Mouse (Mus musculus) testis, adult 2 months (tissue): ENCODE data around the gene Msh4. TPM values are rescaled to one million over a fixed set of nuclear protein-coding genes. Genes with fewer than 3 reads are reported as not detected.
"Not testable (repeated sequence)": the region's sequence is repeated elsewhere in the genome, so short reads cannot be mapped to it uniquely, and the experiment has no call there.

Experiments used
- H3K27ac ChIP-seq: fragments of 200-500 bp; 2 replicates; pipeline ENCODE4 v1.5.1; 2012; ENCODE audit warnings: low read depth, low read length; ENCODE audit not compliant: control insufficient read depth, insufficient read depth
- H3K27me3 ChIP-seq: fragments of 200-500 bp; 2 replicates; pipeline ENCODE4 v1.6.1; 2012; ENCODE audit warnings: mild to moderate bottlenecking, low read length, moderate library complexity; ENCODE audit not compliant: control insufficient read depth, insufficient read depth
- H3K36me3 ChIP-seq: fragments of 200-500 bp; 2 replicates; pipeline ENCODE4 v1.6.1; 2012; ENCODE audit warnings: mild to moderate bottlenecking, low read length; ENCODE audit not compliant: control insufficient read depth, insufficient read depth
- H3K4me1 ChIP-seq: fragments of 200-500 bp; 2 replicates; pipeline ENCODE4 v1.6.1; 2012; ENCODE audit warnings: low read length; ENCODE audit not compliant: control insufficient read depth, insufficient read depth
- H3K4me3 ChIP-seq: fragments of 200-500 bp; 2 replicates; pipeline ENCODE4 v1.5.1; 2012; ENCODE audit warnings: low read depth, mild to moderate bottlenecking, low read length, moderate library complexity, mixed read lengths; ENCODE audit not compliant: control insufficient read depth
- CTCF ChIP-seq: fragments of 200-500 bp; IDR thresholded peaks from 2 replicates; pipeline ENCODE4 v1.5.1; 2012; ENCODE audit warnings: low read depth, mild to moderate bottlenecking, inconsistent platforms, low read length, moderate library complexity; ENCODE audit not compliant: control insufficient read depth, insufficient read depth, insufficient replicate concordance
- POLR2A ChIP-seq: fragments of 200-500 bp; IDR thresholded peaks from 2 replicates; pipeline ENCODE4 v1.6.1; 2012; ENCODE audit warnings: low read depth, mild to moderate bottlenecking, inconsistent platforms, low read length, moderate library complexity; ENCODE audit not compliant: control insufficient read depth
- polyA plus RNA-seq: library from polyadenylated mRNA; depleted of rRNA; stranded (reverse); fragments of >200 nt; gene quantifications from 2 replicates; pipeline ENCODE4 v1.2.3, GENCODE M21; 2012

Msh4 gene
- polyA plus RNA-seq, 1 experiment = 14.6 TPM

DNA sequence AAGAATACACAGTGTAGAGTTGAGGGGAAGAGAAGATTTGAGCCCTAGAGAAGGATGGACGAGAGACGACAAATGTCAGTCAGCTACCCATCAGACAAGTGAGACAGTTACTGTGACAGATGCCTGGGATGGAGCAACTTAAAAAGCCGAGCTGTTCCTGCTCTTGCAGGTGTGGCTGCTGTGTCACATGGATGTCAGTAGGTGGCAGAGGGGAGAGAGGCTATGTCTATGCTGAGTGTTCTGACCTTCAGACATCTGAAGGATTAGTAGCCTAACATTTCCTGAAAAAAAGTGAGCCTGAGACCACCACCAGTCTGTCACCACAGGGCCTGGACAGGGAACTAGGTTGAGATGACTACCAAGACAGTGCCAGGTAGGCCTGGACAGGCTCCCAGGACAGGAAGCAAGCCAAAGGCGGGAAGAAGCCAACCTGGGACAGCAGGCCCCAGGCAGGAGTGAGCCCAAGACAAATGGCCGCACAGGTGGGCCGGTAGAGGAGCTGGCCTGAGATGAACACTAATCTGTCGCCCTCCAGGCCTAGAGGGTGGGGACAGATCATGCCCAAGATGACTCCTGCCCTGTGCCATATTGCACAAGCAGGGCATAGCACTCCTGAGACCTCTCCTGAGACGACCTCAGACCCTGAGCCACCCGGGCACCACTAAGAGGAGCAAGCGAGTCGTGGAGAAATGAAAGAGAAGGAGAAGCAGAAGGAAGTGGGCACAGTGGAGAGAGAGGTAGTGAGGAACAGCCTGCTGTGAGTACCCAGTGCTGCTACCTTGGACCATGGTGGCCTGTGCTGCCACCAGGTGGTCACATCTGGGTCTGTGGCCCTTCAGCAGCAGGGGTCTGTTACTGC lies 74.7 kb downstream of the Msh4 start:
- no peaks in the 10 kb centered on the region for H3K27me3 ChIP-seq
- no peaks in the 10 kb centered on the region for H3K36me3 ChIP-seq
- no peak for TF ChIP-seq POLR2A
- TF ChIP-seq CTCF = peak; percentile 31; the same call in 1 of the 2 replicates
- no peak overlapping the region for H3K27ac ChIP-seq
- H3K4me1 ChIP-seq = no peaks in the 10 kb centered on the region
- no peak overlapping the region for H3K4me3 ChIP-seq

DNA sequence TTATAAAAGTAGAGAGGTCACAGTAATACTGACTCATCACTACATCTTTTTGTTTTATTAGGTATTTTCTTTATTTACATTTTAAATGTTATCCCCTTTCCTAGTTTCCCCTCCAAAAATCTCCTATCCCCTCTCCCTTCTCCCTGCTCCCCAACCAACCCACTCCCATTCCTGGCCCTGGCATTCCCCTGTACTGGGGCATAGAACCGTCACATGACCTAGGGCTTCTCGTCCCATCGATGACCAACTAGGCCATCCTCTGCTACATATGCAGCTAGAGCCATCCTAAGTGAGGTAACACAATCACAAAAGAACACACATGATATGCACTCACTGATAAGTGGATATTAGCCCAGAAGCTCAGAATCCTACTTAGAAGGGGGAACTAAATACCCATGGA lies 76.2 kb downstream of the Msh4 start:
- not testable (repeated sequence) for H3K27me3 ChIP-seq, H3K36me3 ChIP-seq, H3K4me1 ChIP-seq, H3K27ac ChIP-seq, H3K4me3 ChIP-seq

DNA sequence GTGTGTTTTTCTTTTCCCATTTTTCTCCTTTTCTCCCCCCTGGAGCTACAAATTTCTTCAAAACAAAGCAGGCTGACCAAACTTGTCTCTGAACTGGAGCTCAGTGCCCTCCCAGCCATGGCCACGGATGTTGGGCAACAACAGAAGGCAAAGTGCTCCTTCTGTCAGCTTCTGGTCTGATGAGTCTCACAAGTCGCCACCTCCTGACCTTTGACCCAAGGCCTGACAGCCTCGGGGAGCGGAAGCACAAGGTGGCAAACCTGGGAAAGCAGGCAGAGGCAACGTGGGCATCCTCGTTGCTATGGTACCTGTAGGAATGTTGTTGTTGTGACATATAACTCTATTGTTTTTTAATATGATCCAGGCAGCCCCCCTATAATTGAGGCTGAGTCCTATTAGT lies 79.3 kb downstream of the Msh4 start:
- H3K4me1 ChIP-seq = no peaks in the 10 kb centered on the region
- no peaks in the 10 kb centered on the region for H3K36me3 ChIP-seq
- TF ChIP-seq CTCF (no peak), POLR2A (no peak)
- H3K4me3 ChIP-seq = no peak overlapping the region
- H3K27me3 ChIP-seq = no peaks in the 10 kb centered on the region
- H3K27ac ChIP-seq = no peak overlapping the region

DNA sequence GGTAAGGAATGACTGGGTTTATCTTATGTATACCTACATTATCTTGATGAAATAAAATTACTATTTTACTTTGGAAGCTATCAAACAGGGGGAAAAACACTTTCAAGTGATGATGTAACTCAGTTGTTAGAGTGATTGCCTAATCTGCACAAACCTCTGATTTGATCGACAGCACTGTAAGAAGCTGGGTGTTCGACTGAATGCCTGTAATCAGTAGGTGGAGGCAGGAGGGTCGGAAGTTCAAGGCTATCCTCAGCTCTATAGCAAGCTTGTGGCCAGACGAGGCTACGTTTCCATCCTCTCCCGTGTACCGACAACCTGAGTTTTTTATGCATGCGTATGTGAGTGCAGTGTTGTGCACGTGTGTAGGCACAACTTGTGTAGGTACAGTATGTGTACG lies 80.7 kb downstream of the Msh4 start:
- no peak overlapping the region for H3K27ac ChIP-seq
- no peaks in the 10 kb centered on the region for H3K36me3 ChIP-seq
- TF ChIP-seq CTCF = no peak
- TF ChIP-seq POLR2A = no peak
- H3K4me3 ChIP-seq = no peak overlapping the region
- no peaks in the 10 kb centered on the region for H3K4me1 ChIP-seq
- no peaks in the 10 kb centered on the region for H3K27me3 ChIP-seq

DNA sequence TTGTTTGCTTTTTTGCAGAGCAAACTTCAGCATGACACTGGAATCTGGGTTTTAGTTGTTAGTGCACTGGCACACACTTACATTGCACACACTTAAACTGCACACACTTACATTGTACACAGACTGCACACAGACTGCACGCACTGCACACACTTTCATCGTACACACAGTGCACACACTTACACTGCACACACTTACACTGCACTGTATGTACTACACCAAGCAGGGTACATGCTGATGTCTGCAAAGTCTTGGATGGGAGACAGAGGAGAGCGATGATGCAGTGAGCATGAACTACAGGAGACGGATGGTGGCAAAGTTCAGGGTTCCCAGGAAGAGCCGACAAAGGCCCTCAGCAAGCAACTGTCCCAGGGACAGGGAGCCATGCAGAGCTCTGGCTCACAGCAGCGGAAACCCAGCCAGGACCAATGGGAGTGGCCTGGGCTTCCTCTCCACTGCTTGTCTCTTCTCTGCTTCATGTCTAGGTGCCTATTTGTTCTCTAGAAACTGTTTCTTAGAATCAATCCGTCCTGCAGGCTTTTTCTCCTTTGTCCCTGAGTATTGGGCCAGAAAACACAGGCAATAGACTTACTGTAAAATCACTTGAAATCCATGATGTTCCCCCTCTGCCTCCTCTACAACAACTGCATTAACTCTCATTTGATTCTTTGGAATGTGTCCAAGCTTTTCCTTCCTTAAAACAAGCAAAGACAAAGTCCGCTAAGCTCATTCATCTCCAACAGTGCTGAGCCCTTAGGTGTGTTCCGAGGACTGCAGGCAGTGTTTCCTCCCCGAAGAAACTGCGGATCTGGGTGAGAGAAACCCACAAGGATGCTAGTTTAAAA lies 82.0 kb downstream of the Msh4 start:
- Histone ChIP-seq H3K36me3 (no peaks in the 10 kb centered on the region), H3K27me3 (no peaks in the 10 kb centered on the region), H3K4me1 (no peaks in the 10 kb centered on the region), H3K27ac (no peak overlapping the region), H3K4me3 (no peak overlapping the region)
- TF ChIP-seq POLR2A = no peak
- TF ChIP-seq CTCF = no peak

DNA sequence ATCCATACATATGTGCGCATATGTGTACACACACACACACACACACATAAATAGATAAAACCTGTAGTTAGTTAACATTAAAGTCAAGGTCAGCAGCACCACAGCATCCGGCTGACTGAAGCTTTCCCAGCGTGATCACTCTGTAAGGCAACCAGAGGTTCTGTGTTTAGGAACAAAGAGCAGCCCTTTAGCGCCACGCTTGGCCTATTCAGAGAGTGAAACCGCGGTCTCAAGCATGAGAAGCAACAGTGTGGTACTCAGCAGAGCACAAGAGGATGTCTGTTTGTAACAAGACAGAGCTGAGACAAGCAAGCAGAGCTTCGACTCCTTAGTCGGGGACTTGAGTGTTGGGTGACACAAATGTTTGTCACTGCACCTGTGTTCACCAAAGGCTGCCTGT lies 86.5 kb downstream of the Msh4 start:
- H3K4me1 ChIP-seq = no peaks in the 10 kb centered on the region
- no peaks in the 10 kb centered on the region for H3K36me3 ChIP-seq
- TF ChIP-seq POLR2A (no peak), CTCF (no peak)
- H3K27me3 ChIP-seq = no peaks in the 10 kb centered on the region
- H3K4me3 ChIP-seq = no peak overlapping the region
- no peak overlapping the region for H3K27ac ChIP-seq

DNA sequence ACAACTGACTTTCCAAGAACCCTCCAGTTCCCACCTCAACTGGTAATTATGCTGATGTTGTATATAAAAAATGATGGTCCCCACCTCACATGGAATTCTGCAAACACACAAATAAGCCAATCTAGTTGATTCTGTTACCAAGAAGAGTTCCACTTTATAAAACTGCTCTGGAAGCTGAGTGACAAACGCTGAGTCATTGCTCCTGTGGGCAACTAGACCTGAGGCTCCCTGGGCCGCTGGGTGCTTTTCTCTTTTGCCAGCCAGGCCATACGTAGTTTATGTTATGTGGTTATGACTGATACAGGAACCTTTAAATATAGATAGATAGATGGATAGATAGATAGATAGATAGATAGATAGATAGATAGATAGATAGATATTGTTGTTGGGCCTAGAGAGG lies 87.2 kb downstream of the Msh4 start:
- Histone ChIP-seq H3K27ac (no peak overlapping the region), H3K36me3 (no peaks in the 10 kb centered on the region), H3K4me3 (no peak overlapping the region), H3K27me3 (no peaks in the 10 kb centered on the region), H3K4me1 (no peaks in the 10 kb centered on the region)
- TF ChIP-seq POLR2A (no peak), CTCF (no peak)
